Mouse (Mus musculus): Measurements from ENCODE around the gene Lrrc49. TPM values are rescaled to one million over a fixed set of nuclear protein-coding genes. Genes with fewer than 3 reads are reported as not detected.

Lrrc49 gene
- 1 to 10 TPM; 3.5 to 4.4 TPM for total RNA-seq (2021)
- long read RNA-seq, experiment 1, partial matches to known transcripts: 0 of 1 reads
- long read RNA-seq, experiment 1, other reads (novel, unspliced or antisense): 1 of 1 reads
- long read RNA-seq, experiment 2: 0 reads

DNA sequence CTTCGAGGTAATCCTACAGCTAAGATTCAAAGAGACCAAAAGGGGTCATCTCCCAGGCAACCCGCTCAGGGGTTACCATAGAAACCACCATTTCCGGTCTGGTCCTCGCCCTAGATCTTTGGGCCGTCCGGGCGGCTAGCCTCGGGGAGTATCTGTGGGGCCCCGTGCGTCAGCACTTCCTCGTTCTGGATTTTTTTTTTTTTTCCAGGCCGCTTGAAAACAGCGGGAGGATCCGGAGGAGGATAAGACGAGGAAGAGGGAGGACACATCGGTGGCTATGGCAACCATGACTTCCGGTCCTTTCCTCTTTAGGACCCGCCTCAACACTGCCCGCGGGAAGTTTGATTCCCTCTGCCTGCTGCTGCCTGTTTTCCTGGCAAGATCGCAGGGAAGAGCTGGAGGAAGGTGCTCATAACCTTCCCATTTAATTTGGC is at the start of gene Lrrc49:
Gene Lrrc49, minus strand, starts transcription at position 268 of the 434 bp plus-strand sequence.
- peak; percentile 95 to 96 for DNase-seq

DNA sequence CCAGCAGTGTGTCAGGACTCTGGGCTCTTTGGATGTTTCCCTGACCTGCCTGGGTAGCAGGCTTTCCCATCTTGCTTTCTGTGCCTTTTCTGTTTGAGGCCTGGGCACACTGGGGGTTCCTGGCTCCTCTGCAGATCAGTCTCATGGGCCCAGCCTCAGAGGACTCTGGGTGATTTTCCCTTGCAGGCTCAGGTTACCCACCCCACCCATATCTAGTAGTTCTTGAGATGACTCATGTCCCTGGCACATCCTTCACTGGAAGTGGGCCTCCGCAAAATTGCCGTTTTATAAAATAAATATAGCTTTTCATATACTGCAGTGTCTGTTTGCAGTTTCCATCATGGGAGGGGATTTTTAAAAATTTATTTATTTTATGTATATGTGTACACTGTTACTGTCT is 46.4 kb upstream of the Lrrc49 start:
- DNase-seq: no peak

DNA sequence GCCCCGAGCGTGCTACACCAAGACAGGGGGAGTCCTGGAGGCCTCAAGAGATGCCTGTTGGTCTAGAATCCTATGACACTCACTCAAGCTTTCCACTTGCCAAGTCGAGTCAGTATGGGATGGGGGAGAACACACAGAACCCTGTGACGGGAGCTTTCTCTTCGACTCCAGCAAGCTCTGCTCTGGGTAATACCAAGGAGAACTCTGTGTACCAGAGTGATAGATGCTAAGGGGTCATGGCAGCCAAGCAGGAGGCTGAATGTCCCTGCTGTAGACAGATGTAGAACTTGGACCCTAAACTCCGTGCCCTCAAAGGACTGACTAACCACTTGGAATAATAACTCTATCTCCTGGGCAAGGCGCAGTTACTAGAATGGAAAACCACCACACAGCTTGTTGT is 37.0 kb upstream of the Lrrc49 start:
- no peak for DNase-seq

DNA sequence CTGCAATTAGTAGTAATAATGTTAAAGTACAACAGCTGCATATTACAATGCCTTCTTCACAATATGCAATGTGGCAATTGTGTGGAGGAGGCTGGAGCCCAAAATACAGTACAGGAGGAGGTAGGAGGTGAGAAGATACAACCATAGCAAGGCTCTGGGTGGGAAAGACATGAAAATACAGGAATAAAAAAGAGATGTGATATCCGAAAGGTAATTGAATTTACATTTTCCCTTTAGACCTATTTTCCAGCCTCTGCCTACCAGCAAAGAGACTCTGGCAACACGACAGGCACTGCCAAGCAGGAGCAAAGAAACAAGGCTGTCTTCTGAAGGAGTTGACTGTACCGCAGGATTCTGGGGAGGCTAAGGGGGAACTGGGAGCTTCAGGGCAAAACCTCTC is 31.7 kb upstream of the Lrrc49 start:
- no peak for DNase-seq

DNA sequence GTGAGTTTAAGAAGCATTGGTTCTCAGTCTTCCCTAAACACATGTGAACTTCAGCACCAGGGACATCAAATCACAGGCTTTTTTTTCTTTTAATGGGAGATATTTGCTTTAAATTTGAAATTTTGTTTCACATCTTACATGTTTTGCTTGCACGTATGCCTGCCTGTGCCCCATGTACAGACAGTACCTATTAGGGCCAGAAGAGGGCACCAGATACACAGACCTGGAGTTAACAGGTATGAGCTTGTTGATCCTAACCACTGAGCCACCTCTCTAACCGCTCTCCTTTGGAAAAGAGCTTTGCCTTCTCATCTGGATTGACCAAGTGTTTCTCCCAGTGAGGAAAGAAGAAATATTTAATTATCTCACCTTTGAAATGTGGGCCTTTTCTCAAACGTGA is 30.3 kb upstream of the Lrrc49 start:
- peak; percentile 57 to 82 for DNase-seq

DNA sequence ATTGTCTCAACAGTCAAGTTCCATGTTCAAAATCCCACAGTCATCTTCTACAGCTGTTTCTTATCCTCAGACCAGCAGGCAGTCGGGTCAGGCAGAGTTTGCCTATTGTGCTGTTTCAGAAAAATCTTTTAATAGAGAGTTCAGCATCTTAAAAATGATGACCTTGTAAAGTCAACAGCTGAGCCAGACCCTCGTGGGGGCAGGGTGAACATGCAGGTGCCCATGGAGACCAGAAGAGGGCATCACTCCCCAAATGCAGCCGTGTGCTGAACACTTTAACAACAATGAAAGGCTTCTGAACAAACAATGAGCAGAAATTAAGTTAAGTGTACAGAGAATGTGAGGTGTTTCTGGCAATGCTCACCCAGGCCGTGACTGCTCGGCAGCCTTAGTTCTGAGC is 27.9 kb upstream of the Lrrc49 start:
- no peak for DNase-seq

DNA sequence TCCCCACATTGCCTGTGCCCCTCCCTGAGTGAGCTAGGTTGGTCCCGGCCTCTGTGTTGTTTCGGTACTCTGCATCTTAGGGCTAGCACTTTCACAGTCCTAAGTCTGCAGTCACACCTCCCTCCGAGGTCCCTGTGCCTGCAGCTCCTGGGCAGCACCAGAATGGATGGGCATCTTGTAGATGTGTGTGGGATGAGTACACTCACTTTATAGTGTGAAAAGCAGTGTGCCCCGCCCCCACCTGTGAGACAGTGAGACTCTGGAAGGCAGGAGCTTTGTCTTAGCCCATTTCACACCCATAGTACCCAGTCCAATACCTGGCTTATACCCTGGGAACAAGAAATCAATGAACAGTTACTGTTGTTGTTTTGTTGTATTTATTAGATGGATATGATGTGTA is 27.3 kb upstream of the Lrrc49 start:
- no peak for DNase-seq

DNA sequence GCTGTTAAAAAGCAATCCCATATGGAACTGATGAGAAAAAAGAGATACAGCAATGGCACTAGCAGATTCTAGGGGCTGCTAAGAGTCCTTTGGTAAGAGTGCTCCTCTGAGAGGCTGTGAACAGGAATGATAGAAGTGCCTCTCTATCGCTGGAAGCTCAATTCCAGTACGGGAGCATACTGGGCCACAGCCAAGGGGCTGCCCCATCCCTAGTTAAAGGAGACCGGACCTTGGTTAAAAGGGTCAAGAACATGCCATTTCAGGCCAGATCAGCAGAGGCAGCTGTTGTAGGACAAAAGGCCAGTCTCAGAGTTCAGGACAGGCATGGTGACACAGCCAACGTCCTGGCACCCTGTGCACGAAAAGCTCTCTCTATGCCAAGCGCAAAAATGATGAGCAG is 26.2 kb upstream of the Lrrc49 start:
- DNase-seq: peak; percentile 34 to 39

DNA sequence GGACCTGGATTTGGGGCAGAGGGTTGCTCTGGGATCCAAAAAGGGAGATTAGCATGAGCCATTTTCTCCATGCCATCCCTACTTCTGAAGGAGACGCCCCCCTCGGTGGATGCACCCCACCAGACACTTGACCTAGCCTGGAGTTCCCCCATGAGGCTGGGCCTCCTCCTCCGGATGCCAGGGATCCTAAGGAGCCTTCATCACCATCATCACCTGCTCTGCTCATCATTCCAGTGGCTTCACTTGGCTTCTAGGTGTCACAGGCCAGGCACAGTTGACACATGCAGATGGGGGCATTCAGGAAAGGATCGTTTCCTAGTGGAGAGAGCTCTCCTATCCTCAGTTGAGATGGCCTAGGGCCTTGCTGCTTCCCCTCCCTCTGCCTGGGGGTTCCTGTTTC is 25.7 kb upstream of the Lrrc49 start:
- peak in 1 of 2 experiments; percentile 31 for DNase-seq

DNA sequence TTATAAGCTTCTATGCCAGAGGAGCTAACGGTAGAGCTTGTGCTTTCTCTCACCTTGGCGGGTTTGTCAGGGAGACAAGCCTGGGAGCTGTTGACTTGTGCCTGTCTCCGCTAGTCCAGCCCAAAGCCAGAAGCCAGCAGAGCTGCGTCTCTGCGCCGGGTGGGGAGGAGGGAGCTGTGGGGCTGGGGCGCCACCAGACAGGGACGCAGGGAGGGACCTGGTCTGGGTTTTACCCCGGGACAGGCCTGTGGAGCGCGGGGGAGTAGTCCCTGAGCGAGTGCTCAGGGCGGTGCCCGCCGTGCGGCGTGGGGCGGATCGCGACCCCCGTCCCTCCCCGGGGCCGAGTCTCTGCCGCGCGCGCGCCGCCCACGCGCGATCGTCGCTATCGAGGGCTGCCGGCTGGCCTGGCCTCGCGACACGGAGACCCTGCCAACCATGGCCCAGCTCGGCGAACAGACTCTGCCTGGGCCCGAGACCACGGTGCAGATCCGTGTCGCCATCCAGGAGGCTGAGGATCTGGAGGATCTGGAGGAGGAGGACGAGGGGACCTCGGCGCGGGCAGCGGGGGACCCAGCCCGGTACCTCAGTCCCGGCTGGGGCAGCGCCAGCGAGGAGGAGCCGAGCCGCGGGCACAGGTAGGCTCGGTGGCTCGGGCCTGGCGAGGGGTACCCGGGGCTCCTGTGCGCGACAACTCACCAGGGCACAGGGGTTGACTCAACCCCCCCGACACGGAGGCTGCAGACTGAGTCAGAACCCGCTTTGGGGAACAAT is 25.0 kb upstream of the Lrrc49 start, which contains the start of gene Larp6:
Gene Larp6, plus strand, starts transcription at position 219 of the 771 bp plus-strand sequence.
- peak; percentile 66 to 67 for DNase-seq

DNA sequence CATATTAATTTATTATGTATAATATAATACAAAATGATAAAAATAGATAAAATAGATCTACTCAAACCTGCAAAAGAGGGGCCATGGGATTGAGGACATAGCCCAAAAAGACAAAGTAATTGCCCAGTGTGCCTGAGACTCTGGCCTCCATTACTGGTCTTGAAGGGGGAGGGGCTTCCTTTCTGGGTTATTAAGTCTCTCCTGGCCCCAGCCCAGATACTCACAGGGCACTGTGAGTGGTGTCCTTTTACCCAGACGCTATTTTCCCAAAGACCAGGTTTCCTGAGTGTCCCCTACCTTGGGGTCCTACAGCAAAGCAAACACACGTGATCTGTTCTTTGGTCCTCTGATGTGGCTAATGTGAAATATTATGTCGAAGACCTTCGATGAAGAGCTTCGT is 24.1 kb upstream of the Lrrc49 start:
- no peak for DNase-seq

DNA sequence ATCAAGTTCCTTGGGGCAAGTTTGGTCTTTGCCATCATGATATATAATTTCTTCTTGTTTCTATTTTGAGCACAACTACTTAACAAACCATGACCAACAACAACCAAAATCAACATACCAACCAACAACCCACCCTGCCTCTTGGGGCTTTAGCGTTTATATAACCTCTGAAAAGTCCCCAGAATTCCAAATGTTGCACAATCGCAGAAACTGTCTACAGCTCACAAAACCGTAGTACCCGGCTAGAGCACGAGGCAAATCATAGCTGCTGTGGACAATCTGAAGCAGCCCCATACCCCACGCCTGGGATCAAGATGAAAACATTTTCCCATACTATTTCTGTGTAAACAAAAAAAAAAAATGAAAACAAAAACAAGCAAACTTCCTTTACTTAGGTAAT is 21.8 kb upstream of the Lrrc49 start:
- DNase-seq: peak in 1 of 2 experiments; percentile 30

DNA sequence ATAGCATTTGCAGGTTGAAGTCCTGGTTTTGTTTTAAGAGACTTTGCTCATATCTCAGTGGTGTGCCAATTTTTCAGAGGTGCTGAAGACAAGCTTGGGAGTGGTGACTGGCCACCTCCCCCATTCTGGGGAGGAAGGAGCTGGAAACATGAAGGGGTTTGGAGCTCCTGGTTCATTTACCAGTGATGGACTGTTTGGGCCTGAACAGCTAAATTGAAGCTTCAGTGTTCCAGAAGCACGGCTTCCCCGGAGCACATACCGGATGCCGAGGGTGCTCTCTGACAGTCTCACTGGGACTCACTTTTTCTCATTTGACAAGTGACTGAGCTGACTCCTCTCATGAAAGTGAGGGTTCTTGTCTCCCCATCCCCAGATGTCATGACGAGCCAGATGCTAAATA is 20.6 kb upstream of the Lrrc49 start:
- no peak for DNase-seq

DNA sequence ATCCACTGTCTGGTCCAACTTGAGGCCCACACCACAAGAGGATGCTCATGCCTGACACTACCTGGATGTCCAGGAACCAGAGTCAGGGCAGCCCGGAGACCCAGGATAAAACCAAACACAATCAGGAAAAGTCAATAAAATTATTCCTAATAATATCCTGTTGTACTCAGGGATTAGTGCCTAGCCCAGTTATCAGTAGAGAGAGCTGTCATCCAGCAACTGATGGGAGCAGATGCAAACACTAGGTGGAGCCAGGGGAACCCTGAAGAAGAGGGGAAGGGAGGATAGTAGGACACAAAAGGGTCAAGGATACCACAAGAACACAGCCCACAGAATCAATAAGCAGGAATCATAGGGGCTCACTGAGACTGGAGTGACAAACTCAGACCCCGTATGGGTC is 19.6 kb upstream of the Lrrc49 start:
- DNase-seq: no peak

DNA sequence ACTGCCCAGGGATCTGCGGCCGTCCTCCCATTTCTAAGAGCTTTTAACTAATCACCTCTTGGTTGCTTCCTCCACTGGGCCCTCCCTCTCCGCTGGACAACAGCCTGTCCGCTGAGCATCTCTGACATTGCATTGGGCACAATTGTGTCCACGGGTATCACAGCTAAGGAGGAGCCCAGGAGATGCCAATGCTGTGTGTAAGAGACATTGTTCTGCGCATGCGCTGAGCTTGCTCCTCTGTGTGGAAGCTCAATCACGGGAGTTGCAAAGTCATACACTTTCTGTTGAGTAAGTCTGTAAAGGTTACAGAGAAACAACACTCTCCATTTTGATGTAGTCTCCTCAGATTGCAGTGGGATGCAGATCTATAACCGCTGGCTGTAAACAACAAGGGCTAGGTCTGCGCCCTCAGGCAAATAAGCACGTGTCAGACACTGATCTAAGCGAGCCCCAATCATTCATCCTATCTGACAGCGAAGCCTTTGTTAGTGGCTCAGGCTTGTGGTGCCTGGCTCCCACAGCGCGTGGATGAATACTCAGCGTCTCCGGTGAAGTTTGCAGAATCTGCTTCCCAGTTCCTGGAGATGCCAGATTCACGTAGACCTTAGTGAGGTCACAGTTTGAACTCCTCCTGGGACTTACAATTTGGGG is 11.7 kb upstream of the Lrrc49 start:
- DNase-seq: no peak

DNA sequence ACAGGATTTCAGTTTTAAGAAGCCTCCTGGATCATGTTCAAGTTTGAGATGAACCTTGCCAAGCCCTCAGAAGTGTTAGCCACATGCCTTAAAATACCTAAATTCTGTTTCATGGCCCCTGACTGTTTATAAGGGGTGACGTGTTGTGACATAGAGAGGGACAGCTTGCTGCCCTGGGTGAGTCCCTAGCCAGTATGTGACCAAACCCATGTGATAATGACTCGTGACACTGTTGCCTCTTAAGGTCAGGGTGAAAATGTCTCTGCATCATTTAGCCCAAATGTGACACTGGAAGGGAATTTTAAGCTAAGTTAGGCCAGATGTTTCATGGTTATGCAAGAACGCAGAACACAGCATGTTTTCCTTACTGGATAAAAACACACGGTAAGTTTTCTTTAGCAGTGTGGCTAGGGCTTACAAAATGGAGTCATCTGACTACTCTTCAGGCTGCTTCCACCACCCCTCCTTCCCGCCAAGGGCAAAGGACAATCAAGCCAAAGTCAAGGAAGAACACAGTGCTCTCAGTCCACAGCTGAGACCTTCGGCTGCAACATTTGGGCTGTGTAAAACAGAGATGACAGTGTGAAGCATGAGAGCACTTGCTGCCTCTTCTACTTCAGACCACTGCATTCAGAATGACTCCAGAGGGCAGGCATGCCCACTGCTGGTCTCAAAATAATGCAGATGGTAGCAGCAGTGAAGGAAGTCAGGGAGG is 8.5 kb upstream of the Lrrc49 start:
- peak; percentile 63 to 71 for DNase-seq

DNA sequence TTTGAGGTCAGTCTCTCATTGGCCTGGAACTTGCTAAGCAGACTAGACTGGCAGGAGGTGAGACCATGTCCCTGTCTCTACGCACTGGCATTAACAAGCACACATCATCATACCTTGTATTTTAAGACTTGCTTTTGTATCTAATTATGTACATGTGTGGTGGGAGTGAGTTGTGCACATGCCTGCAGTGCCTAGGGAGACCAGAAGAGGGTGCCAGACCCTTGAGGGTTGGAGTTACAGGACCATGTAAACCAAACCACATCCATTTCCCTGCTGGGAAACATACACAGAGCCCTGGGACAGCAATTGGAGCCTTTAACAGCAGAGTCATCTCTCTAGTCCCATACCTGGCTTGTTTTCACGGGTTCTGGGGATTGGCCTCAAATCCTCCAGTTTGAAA is 6.0 kb upstream of the Lrrc49 start:
- peak in 1 of 2 experiments; percentile 35 for DNase-seq

DNA sequence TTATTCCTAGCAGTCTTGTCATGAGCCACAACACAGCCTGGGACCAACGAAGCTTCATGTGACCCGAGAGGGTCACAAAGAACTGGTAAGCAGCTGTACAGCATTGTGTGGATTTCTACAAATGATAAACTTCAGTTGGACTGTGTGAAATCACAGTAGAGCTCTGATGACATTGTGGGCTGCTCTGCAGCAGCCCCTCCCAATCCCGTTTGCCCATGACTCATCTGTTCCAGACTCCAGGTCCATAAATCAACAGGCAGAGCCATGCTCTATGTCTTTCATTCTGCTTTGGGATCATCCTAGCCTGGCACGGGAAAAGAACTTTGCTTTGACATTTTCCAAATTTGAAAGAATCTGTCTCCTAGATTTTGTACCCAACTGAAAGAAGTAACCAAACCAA is 4.7 kb upstream of the Lrrc49 start:
- peak in 1 of 2 experiments; percentile 39 for DNase-seq

DNA sequence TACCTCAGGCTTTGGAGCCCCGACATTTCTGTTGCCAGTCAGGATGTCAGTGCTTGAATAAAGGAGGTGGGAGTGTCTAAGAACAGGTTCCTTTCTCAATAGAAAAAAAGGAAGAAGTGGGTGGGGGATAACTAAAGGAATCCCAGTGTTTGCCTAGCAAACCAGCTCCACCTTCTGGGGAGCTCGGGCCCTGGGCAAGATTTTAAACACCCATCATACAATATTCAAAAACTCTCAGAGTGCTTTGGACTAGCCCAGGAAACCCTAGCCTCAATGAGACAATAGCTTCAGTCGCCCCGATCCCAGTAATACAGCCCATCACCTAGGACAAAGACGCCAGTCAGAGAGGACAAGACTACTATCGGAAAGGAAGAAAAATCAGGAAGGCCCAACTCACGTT is 543 bp downstream of the Lrrc49 start:
- DNase-seq: no peak

DNA sequence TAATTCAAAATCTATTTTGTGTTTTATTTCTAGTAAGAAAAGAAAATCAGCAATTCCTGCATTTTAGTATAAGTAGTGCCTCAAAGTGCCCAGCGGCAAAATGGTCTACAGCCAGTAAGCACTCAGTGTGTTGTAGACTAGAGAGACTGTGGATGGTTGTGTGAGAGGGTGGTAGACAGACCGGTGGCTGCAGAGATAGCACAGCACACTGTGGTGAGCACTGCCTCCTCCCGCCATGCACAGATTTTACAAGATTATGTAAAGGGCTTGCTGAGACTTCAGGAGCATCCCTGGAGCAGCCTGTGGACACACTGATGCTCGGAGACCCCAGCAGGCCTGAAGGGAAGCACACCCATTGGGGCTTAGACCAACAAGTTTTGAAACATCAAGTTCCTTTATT is 5.2 kb downstream of the Lrrc49 start:
- no peak for DNase-seq

DNA sequence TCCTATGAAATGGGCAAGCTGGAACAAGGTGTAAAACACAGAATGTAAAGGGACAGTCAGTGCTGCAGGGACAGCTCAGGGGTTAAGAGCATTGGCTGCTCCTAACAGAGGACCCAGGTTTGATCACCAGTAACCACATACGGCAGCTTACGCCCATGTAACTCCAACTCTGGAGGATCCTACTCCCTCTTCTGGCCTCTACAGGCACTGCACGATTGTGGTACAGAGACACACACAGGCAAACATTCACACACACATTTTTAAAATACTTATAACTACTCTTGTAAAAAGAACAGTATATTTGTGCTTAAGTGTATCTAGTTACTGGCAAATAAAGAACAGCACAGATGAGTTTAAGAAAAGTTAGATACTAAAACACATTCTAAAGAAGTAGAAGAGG is 7.0 kb downstream of the Lrrc49 start:
- DNase-seq: no peak

DNA sequence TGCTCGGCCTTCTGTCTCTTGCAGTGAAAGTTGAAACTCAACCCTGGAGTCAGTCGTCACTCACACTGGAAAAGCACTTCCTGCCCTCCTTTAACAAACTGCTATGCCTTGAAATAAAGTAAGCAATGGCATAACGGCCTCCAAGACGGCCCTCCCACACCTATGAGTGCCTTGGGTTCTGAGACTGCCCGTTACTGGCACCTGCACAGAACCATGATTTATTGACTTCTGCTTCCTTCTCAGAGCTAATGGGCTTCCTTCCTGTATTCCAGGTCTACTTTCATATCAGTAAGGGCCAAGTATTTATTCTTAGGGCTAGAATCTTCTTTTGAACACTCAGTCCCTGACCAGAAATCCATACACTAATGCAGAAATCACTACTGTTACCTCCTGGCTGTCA is 9.0 kb downstream of the Lrrc49 start:
- DNase-seq: no peak

DNA sequence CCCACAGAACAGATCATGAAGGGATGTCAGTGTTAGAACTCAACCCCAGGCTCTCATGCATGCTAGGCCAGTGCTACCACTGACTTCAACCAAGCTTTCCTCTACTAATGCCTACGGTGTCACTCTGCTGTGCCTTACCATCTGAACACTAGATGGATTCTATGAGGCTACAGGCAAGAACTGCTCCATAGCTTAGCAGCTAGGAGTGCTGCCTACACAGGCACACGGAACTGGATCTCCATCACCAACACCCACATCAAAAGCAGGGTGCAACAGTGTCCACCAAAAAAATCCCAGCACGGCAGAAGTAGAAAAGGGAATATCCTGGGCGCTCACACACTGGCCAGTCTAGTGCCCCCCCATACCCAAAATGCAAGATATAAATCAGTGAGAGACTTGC is 11.5 kb downstream of the Lrrc49 start:
- no peak for DNase-seq
